Mouse (Mus musculus): ENCODE results near the gene Lrriq4.

DNA sequence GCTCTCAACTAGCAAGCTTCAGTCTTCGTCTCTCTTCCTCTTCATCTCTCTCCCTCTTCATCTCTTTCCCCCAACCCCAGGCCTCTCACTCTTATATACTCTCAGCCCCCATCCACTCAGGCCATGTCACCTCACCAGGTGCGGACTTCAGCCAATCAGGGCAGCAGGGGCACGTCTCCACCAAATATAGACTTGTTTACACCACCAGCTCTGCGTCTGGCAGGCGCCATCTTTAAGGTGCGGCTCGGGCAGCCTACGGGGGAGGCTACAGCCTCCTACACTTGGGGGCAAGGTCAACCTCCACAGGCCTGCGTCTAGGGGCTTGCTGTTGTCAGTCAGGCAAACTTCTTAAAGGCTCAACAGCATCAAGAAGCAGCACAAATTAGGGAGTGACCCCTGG is 14.2 kb downstream of the Lrriq4 start:
- no peak for TF ChIP-seq POLR2A (IDR thresholded peaks at IDR 0.05; ENCODE audit: borderline replicate concordance, low read depth, low read length)
- TF ChIP-seq CTCF (IDR thresholded peaks at IDR 0.05; ENCODE audit: low read depth, low read length): no peak
